Mouse (Mus musculus): ENCODE measurements at regions not wholly inside any gene's neighbourhood (a gene's known extent, or its start where the extent isn't known, plus 50 kb on each side); places are given as distances from the start of the nearest gene placed in this dataset.

DNA sequence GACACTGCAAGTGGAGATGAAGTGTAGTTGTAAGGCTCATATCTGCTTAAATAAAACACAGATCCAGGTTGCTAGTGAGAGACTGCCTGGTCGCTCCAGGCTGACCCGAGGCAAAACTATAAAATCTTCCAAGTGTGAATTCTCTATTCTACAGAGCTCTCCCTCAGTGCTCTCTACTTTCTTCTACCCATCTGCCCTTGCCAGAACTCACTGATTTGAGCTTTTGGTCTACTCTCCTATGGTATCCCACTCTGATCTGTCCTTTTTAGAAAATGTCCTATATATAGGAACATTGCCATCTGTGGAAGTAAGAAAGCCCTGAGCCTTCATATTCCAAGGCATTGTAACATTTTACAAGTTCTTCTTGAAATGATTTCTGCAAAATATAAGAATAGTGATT is 518.3 kb downstream of the Galc start:
- ATAC-seq (ENCODE audit: low FRiP score, low read depth) = no peak
- Histone ChIP-seq H3K4me1 (no peaks in the 10 kb centered on the region), H3K9me3 (no peaks in the 10 kb centered on the region), H3K9ac (no peak overlapping the region), H3K27me3 (replicated peaks) (no peaks in the 10 kb centered on the region), H3K27ac (no peak overlapping the region), H3K36me3 (no peaks in the 10 kb centered on the region), H3K4me3 (no peak overlapping the region), H3K4me2 (replicated peaks) (no peak overlapping the region)
- 69% methylated on average over 2 of the region's 2 CpGs for WGBS

GRCm38 (mm10) chr12:97732078-97732580 is 527.1 kb downstream of the Galc start:
- 77% methylated on average over 6 of the region's 6 CpGs for WGBS
- Histone ChIP-seq H3K4me1 (no peaks in the 10 kb centered on the region), H3K4me2 (replicated peaks) (no peak overlapping the region), H3K9me3 (no peaks in the 10 kb centered on the region), H3K36me3 (no peaks in the 10 kb centered on the region), H3K9ac (no peak overlapping the region), H3K4me3 (no peak overlapping the region), H3K27me3 (replicated peaks) (no peaks in the 10 kb centered on the region), H3K27ac (no peak overlapping the region)
- ATAC-seq (ENCODE audit: low FRiP score, low read depth) = no peak

GRCm38 (mm10) chr12:97720554-97720953 is 538.7 kb downstream of the Galc start:
- no peak overlapping the region for H3K27ac ChIP-seq
- H3K27me3 ChIP-seq (replicated peaks) = no peaks in the 10 kb centered on the region
- no peak overlapping the region for H3K4me2 ChIP-seq (replicated peaks)
- no peaks in the 10 kb centered on the region for H3K36me3 ChIP-seq
- 80% methylated on average over 3 of the region's 3 CpGs for WGBS
- H3K9me3 ChIP-seq = no peaks in the 10 kb centered on the region
- no peaks in the 10 kb centered on the region for H3K4me1 ChIP-seq
- H3K9ac ChIP-seq = no peak overlapping the region
- H3K4me3 ChIP-seq = no peak overlapping the region
- no peak for ATAC-seq (ENCODE audit: low FRiP score, low read depth)

DNA sequence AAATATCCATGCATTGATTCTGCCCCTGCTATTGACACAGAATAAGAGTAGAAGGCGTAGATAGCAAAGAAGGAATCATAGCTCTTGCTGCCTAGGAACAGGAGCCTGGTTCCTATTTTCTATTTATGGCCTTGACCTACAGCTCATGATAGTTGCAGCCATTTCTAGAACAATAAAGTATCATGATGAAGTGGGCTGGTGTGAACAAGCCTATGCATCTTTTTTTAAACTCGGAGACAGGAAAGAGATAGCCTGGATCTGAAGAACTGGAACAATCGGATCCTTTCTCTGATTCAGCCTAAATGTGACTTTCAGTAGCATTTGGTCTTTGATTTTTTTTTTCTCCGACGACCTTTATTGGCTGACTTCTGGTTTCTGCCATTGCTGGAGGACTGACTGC is 541.4 kb downstream of the Galc start:
- ATAC-seq (ENCODE audit: low FRiP score, low read depth) = no peak
- H3K9ac ChIP-seq = no peak overlapping the region
- no peak overlapping the region for H3K4me3 ChIP-seq
- H3K27ac ChIP-seq = no peak overlapping the region
- 86% methylated on average over 5 of the region's 5 CpGs for WGBS
- no peaks in the 10 kb centered on the region for H3K36me3 ChIP-seq
- H3K27me3 ChIP-seq (replicated peaks) = no peaks in the 10 kb centered on the region
- no peaks in the 10 kb centered on the region for H3K4me1 ChIP-seq
- no peaks in the 10 kb centered on the region for H3K9me3 ChIP-seq
- H3K4me2 ChIP-seq (replicated peaks) = no peak overlapping the region
